Mouse (Mus musculus) adrenal gland, adult 18-20 months (tissue): ENCODE results near the gene Kcnd2. TPM values are rescaled to one million over a fixed set of nuclear protein-coding genes. Genes with fewer than 3 reads are reported as not detected.

Source experiments
- DNase-seq, 2 experiments: peaks; one replicate each; pipeline ENCODE4 v3.0.0; 2021 to 2022; ENCODE audit warnings: low spot score in 2 of 2
- total RNA-seq, 2 experiments: library from RNA; stranded (reverse); gene quantifications; 1 replicate in 1 of 2; 2 replicates in 1 of 2; pipeline ENCODE4 v1.2.3; 2021

Kcnd2 gene
- total RNA-seq, 2 experiments from 2014 or later: 2.9 to 3.8 TPM

DNA sequence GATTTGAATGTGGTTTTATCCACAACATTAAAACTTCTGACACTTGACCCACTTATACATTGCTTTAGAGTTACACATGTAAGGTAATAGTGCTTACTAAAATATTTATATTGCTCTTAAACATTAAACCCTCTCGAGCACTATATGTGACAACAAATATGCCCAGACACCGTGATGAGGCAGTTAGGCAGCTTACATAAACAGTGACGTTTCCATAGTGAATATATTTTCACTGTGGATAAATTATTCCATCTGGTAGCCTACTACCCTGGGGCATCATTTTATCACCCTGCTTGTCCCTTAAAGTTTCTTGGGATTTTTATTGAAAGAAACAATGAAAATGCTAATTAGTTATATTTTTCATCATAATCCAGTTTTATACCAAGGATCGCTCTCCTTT, 449.3 kb downstream of the Kcnd2 start:
- no peak for DNase-seq

DNA sequence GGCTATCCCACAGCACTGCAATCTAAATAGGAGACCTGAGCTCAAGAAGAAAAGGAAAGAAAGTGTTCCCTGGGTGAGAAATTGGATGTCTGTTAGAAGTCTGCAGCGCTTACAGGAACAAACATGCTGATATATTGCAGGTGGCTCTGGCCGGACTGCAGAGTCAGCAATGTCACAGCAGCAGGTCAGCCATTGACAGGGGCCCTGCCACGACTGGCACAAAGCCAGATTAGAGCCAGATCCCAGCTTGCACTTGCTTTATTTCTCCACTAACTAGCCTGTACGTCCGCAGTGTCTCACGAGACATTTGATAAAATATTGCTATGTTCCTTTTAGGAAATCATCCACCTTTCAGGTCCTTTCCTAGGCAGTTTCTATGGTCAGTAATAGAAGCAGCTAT, 468.9 kb downstream of the Kcnd2 start:
- DNase-seq: no peak

DNA sequence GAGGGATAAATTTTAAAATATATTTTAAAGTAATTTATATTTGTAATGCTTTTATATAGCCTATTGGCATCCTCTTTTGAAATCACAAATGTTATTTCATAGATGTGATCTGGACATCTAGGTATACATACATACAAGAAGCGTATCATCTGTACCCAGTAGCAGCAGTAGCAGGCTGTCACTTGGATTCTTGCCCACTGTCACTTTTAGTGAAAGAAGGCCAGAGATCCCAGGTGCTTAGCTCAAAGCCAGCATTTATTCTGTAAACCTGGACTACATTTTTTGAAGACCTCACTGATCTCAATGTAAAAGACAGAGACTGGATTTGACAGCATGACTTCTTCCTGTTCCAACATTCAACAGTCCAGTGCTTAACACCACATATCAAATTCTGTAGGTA, 471.1 kb downstream of the Kcnd2 start:
- no peak for DNase-seq

DNA sequence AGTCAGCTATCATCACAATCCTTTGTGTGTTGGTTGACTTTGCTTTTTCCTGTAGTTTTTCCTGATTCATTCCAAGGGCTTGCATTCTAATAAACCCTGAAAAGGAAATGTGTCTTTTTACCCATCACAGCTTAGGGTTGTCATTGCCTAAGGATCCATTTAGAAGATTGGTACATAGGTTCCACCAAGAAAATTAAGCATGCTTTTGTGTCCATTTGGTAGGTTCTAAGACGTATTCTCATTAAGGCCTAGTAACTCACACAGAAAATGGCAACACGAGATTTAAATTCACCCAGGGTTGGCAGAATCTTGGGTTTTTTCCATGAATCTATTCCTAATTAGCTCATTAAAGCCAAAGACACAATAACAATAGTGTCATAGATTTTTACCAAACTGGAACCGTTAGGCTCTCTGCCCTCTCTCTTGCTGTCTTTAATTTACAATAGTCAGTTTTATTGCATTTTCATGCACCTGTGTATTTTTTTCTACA, 477.6 kb downstream of the Kcnd2 start:
- DNase-seq: no peak

DNA sequence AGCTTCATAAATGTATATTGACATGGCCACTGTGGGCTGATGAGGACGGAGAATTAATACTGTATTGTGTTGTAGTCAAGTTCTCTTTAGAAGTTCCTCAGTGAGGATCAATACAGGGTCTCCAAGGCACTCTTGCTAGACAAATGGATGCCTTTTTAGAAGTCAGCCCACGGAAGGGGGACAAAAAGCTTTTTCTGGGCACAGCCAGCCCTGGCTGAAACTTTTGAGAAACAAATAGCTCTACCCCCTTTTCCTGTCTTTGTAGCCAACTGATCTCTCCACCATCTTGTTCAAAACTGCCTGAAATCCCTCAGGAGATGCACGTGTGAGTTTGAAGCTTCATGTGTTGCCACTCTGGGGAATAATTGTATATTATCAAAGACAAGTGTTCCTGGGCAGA, 482.3 kb downstream of the Kcnd2 start:
- DNase-seq: no peak

DNA sequence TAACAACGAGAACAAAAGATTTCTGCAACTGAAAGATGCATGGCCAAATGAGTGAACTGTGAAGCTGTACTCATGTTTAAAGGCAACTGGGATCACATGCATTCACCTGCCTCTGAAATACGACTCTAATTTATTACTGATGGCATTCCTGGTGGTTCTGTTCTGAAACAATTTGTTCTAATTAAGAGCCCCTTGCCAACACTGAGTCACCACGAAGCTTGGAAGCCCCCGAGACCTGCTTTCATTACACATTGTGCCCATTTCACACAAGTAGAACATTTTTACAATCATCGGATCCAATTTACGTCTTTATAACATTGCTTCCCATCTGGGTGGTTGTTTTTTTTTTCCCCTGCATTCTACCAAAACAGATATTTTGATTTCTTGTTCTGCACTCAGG, 485.8 kb downstream of the Kcnd2 start:
- no peak for DNase-seq

DNA sequence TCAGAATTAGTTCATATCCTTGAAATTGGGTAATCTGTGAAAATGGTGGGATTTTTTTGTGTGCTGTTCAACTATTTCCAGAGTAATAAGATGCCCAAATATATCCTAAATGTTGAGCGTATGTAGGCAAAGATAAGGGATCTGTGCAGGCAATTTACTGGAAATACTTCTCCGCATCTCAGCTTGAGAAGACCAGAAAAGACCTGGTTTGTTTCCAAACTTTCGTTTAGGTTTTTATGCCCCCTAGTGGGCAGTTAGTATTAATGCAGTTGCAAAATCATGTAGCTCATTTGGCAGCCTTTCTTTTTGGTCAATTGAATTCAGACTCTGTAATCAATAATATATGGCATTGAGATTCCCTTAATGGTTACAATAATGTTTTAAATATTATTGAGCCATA, 493.9 kb downstream of the Kcnd2 start:
- no peak for DNase-seq

DNA sequence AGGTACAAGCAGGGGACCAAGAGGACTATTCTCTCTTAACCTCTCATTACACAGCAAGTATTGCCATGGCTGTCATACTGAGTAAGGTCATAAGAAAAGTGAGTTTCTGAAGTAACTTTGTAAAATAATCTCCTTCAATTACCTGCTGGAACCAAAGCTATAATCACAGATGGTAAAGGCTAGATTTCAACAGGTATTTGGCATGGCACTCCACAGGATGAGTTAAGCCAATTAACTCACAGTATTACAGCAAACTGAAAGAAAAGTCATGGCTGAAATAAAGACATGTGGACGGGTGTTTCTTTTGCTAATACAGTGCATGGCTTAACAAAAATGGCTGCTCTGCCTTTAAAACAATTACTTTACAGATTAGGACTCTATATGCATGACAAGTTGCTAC, 503.8 kb downstream of the Kcnd2 start:
- DNase-seq: no peak

DNA sequence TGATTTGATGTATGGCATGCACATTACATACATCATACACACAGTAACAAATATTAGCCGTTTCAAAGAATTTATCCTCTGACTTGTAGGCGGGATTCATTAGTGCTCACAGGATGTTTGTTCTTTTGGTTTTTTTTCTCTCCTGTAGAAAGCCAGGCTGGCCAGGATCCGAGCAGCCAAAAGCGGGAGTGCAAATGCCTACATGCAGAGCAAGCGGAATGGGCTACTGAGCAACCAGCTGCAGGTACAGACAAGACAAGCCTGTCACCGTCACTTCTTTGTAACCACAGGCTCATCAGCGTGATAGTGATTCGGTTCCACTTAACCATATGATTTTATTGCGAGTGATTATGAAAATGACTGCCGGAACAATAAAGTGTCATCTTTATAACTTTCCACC, 506.9 kb downstream of the Kcnd2 start:
- DNase-seq: no peak

DNA sequence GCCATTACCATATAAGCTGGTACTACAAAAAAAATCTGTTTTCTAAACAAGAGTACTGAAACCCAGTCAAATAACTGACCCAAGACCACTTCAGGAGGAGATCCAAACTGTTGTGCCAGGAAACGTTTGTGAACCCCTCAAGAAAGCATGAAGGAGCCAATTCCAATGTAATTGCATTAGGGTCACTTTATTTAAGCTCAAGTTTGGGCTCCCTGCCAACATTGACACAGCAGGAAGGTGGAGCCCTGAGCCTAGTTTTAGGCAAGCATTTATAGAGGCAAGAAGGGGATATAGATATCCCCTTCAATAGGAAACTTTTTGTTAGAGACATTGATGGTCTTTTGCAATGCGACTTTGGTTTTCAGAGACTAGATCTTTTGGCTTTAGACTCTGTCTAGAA, 525.3 kb downstream of the Kcnd2 start:
- DNase-seq: no peak

DNA sequence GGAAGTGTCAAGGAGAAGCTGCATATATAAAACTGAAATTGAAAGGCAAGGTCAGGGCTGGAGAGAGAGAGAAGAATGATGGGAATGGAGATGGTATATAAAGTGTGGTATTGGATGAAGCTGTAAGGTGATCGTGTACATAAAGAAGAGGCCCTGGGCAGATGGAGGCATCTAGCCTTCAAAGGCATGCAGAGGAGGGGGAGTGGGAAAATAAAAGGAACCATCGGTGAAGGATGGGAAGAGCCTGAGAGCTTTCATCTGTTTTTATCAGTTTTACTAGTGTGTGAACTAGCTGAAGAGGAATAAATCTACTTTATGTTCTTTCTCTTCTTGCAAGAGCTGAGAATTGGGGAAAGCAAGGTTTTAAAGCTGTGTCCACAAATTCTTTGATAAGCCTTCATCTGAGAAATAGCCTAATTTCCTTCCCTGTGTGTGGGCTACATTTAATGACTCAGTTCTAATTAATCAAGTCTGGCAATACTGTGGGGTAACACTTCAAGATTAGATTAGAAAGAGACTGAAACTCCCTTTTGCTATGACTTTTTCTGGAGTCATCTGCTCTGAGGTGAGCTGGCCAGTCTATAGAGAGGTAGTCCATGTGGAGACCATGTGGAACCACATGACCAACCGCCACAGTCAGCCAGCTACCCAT, 529.4 kb downstream of the Kcnd2 start:
- no peak for DNase-seq

DNA sequence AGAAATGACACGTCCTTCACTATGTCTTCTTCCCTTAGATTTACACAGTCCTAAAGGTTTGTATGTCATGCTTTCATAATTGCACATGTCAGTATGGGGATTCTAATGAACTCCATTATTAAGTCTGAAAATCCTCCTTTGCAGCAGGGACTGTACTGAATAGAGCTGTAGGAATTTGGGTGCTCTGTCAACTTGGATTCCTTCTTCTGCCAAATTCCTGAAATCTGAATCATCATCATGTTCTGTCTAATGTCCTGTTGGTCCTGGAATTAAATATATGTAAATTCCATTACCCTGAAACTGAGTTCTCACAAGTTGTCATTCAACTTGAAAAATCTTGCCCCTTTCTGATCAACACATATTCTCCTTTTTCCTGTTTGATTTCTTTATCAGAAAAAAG, 532.2 kb downstream of the Kcnd2 start:
- no peak for DNase-seq

DNA sequence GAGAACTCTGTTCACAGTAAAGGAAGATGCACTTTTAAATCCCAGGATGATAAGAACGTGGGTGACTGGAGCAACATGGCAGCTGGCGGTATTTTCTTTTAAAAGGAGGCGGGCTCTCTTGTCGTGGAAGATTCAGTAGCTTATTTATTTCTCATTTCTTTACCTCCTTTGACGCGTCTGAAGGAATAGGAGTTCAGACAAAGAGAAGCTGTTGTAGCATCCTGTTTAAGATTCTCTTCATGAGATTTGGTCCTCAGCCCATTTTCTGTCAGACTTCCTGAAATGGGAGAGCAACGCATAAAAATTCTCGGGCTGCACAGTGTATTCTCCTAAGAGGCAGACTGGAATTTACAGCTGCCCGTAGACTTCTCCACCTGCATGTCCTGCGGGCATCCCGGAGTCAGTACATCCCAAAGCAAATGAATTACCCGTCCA, 552.5 kb downstream of the Kcnd2 start:
- DNase-seq: no peak

DNA sequence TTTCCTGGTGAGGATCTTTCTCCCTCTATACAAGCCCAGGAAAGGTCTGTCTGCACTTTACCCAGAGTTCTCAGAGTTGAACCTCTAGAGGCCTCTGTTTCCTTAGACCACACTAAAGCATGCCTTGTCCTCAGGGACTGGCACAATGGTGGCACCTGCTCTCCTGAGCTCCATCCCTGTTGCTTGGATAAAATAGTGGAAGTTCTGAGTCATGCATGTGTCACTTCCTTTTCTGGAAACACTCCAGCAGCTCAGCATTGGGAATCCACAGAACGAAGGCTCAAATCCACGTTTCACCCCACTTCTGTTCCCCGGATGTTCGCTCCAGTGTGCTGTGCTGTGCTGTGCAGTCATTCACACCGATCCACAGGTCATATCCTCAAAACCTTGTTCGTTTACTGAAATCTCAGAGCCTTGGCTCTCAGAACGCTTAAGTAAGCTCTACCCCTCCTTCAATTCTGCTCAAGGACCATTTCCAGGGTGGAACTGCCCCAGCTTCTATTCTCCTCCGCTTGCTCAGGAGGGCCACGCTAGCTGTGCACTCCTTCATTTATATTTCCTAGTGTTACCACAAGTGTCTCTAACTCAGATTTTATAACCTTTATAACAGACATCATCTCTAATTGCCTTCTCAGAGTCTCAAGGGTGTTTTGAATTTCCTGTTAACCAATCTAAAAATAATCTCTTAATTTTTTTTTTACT, 553.6 kb downstream of the Kcnd2 start:
- no peak for DNase-seq

DNA sequence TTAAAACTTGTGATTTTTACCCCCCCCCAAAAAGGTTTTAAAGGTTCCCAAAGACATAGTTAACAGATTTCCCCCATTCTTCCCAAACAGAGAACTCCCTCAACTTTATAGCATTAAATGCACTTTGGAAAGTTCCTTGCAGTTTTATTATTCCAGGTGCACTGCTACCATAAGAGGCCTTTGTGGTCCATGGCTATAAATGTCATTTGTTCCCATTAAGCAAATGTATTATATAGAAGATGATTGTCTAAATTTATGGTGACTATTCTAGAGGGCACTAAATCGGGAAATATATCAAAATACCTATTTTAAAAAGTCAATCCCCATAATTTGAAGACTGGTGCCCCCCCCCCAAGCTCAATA, 554.1 kb downstream of the Kcnd2 start:
- no peak for DNase-seq

DNA sequence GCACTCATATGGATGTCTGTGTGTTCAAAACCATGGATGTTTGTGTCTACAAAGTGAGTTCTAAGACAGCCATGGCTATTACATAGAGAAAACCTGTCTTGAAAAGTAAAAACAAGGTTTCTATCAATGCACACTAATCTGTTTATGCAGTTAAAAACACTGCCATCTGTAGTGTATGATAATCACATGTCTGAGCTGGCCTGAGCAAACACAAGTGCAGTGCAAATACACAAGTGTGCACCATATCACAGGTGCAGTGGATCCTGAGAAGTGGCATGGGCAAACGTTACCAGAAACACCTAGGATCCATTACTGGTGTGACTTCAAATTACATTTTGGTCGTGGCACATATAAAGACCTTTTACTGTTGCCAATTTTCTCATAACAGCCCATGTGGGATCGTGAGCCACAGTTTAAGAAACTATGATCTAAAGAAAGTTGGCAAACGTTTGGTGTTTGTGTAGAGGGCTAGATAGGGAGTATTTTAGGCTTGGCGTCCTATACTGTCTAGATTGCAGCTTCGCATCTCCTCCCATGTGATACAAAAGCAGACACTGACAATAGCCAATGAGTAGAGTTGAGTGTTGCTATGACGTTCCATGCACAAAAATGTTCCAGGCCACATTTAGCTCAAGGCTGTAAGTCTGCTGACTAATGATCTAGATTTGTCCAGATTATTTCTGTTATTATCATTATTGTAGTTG, 559.1 kb downstream of the Kcnd2 start:
- no peak for DNase-seq
